Mouse (Mus musculus): ENCODE measurements at regions not wholly inside any gene's neighbourhood (a gene's known extent, or its start where the extent isn't known, plus 50 kb on each side); places are given as distances from the start of the nearest gene placed in this dataset.

- DNase-seq = no peak
These were observed 317.7 kb downstream of the Gm21750 start for GRCm38 (mm10) chr14:73978694-73979093.

- no peak for DNase-seq
These were observed 335.2 kb downstream of the Gm21750 start for GRCm38 (mm10) chr14:73996229-73996628.

GRCm38 (mm10) chr14:73997796-73998195, 336.8 kb downstream of the Gm21750 start:
- DNase-seq = no peak

GRCm38 (mm10) chr14:73999409-73999909, 338.4 kb downstream of the Gm21750 start:
- no peak for DNase-seq

GRCm38 (mm10) chr14:74006911-74007310, 345.9 kb downstream of the Gm21750 start:
- DNase-seq = no peak

- DNase-seq = no peak
These were observed 350.5 kb downstream of the Gm21750 start for GRCm38 (mm10) chr14:74011555-74011954.

GRCm38 (mm10) chr14:74019421-74019820, 358.4 kb downstream of the Gm21750 start:
- no peak for DNase-seq

GRCm38 (mm10) chr14:74047009-74047694, 386.1 kb downstream of the Gm21750 start:
- DNase-seq = no peak

- no peak for DNase-seq
These were observed 386.8 kb downstream of the Gm21750 start for GRCm38 (mm10) chr14:74047695-74048280.

- no peak for DNase-seq
These were observed 387.4 kb downstream of the Gm21750 start for GRCm38 (mm10) chr14:74048386-74048785.

- DNase-seq = no peak
These were observed 405.0 kb downstream of the Gm21750 start for GRCm38 (mm10) chr14:74066051-74066450.

- DNase-seq = peak; percentile 2 to 8
These were observed 432.0 kb downstream of the Gm21750 start for GRCm38 (mm10) chr14:74093016-74093415.

GRCm38 (mm10) chr14:74099696-74100095, 438.7 kb downstream of the Gm21750 start:
- DNase-seq = no peak

- DNase-seq = no peak
These were observed 451.6 kb downstream of the Gm21750 start for GRCm38 (mm10) chr14:74112603-74113002.

- no peak for DNase-seq
These were observed 452.1 kb downstream of the Gm21750 start for GRCm38 (mm10) chr14:74113116-74113515.

- no peak for DNase-seq
These were observed 452.5 kb downstream of the Gm21750 start for GRCm38 (mm10) chr14:74113556-74113955.

- no peak for DNase-seq
These were observed 456.7 kb downstream of the Gm21750 start for GRCm38 (mm10) chr14:74117686-74118085.

- DNase-seq = no peak
These were observed 484.2 kb downstream of the Gm21750 start for GRCm38 (mm10) chr14:74145202-74145700.

GRCm38 (mm10) chr14:74166221-74166620, 474.4 kb upstream of the Htr2a start:
- peak; percentile 21 to 46 for DNase-seq

GRCm38 (mm10) chr14:74169131-74169875, 471.3 kb upstream of the Htr2a start:
- DNase-seq = no peak

- no peak for DNase-seq
These were observed 460.6 kb upstream of the Htr2a start for GRCm38 (mm10) chr14:74180066-74180465.

GRCm38 (mm10) chr14:74182996-74183395, 457.6 kb upstream of the Htr2a start:
- no peak for DNase-seq

- no peak for DNase-seq
These were observed 438.9 kb upstream of the Htr2a start for GRCm38 (mm10) chr14:74201710-74202109.
